In the genomic region with DNA sequence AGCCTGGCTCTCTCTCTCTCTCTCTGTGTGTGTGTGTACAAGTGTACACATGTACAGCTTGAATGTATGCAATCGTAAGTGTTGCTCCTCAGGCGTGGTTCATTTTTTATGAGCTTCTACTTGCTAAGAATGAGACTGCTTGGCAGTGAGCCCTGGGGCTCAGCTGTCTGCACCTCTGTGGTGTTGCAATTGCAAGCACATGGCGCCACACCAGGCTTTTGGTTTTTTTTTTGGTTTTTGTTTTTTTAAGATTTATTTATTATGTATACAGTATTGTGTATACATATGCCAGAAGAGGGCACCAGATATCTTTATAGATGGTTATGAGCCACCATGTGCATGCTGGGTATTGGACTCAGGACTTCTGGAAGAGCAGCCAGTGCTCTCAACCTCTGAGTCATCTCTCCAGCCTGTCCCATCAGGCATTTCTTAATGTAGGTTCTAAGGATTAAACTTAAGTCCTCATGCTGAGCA, we compare ENCODE assay signal across 9 mouse cellular contexts. TPM values are rescaled to one million over a fixed set of nuclear protein-coding genes. Genes with fewer than 3 reads are reported as not detected.
DNase-seq lines count a peak whose midpoint lies in the region; ATAC-seq and TF ChIP-seq lines count a peak whose summit lies in the region.
"Had no signal": no experiment of that assay in that cellular context is flagged by ENCODE, and none has a peak within 500 bp of the region (broad histone marks: within the 10 kb centered on the region; RNA-seq: fewer than 3 reads in every experiment).

No protein-coding gene starts in this region.

- no peak overlapping the region for H3K27ac ChIP-seq in kidney, embryonic 14.5 days (ENCODE audit: low read depth, low read length)

- no peak overlapping the region for H3K4me3 ChIP-seq in kidney, embryonic 14.5 days (ENCODE audit: low read length)

- ATAC-seq in kidney, embryonic 14.5 days (ENCODE audit: low FRiP score, low TSS enrichment) = no peak
- ATAC-seq in Patski = peak; percentile 87

- DNase-seq in kidney, postnatal 4 days = peak; percentile 36 to 46
- peak; percentile 64 for DNase-seq in Patski (ENCODE audit: low read depth, low spot score)
- DNase-seq in heart, adult 8-10 months (ENCODE audit: low spot score) = peak; percentile 41
- DNase-seq in lung, postnatal 4 days = peak; percentile 36 to 70
- DNase-seq in cerebellum, adult 8-10 months = no peak
- no peak for DNase-seq in spleen, postnatal 14 days (ENCODE audit: low spot score in 2 of 2)
- DNase-seq in thymus, postnatal 14 days = no peak

- no peaks in the 10 kb centered on the region for H3K4me1 ChIP-seq in kidney, embryonic 14.5 days (ENCODE audit: control insufficient read depth, insufficient read depth, low read length)

- POLR2A ChIA-PET in Patski (lab: Charles Lee) = interaction anchor here (0.5 kb wide), 1 partner anchor 134 kb away, joined by 3 read pairs; no protein-coding TSS in a partner anchor

- no peaks in the 10 kb centered on the region for H3K27me3 ChIP-seq in kidney, embryonic 14.5 days (ENCODE audit: control insufficient read depth, insufficient read depth, low read length)
- no peaks in the 10 kb centered on the region for H3K27me3 ChIP-seq in Patski

- H3K9me3 ChIP-seq in kidney, embryonic 14.5 days (ENCODE audit: control insufficient read depth, low read length) = no peaks in the 10 kb centered on the region

- peak; percentile 59 for TF ChIP-seq CTCF in Patski (IDR thresholded peaks at IDR 0.05)

- H3K9ac ChIP-seq in kidney, embryonic 14.5 days (ENCODE audit: low read depth, low read length) = no peak overlapping the region

- in situ Hi-C loops in Patski (cut with MboI; ENCODE audit: low pct_unique_long_range_greater_than_20kb) = loop anchor here (10.0 kb wide), 1 partner anchor 250 kb away; a partner anchor contains a TSS

- H3K36me3 ChIP-seq in kidney, embryonic 14.5 days (ENCODE audit: control insufficient read depth, insufficient read depth, low read length) = no peaks in the 10 kb centered on the region

- WGBS in kidney, embryonic 14.5 days = 72% methylated on average over 3 of the region's 3 CpGs

- no peak overlapping the region for H3K4me2 ChIP-seq in kidney, embryonic 14.5 days (replicated peaks; ENCODE audit: low read depth, low read length)

- CTCF ChIA-PET in Patski (lab: Charles Lee) = interaction anchor here (1.0 to 1.7 kb wide), 7 partner anchors 10 to 245 kb away, joined by 3 to 7 read pairs (median 4); no protein-coding TSS in a partner anchor

RNA-seq across cellular contexts. Expression of a gene that starts 5.7 kb away (rescaled TPM):
- polyA plus RNA-seq in kidney, embryonic 14.5 days (2014; fragmentation: Nextera tagmentation; extraction: Ambion mirVana) = 0.71 and 1.8 TPM in 2 replicates
- 1.9 TPM for polyA plus RNA-seq in Patski (2021)
- total RNA-seq in heart, adult 8-10 months (2022) = 10 to 100 TPM; 14.6 to 19.4 (median 16.1) TPM

RNA-seq across cellular contexts. Expression of a gene that starts 23.7 kb away (rescaled TPM):
- polyA plus RNA-seq in kidney, embryonic 14.5 days (2014; fragmentation: Nextera tagmentation; extraction: Ambion mirVana) = 3.1 and 4.6 TPM in 2 replicates
- polyA plus RNA-seq in Patski (2021) = 7.8 TPM
- 10 to 100 TPM; 22.1 to 40.8 (median 32.5) TPM for total RNA-seq in heart, adult 8-10 months (2022)

RNA-seq across cellular contexts. Expression of a gene that starts 24.3 kb away (rescaled TPM):
- polyA plus RNA-seq in kidney, embryonic 14.5 days (2014; fragmentation: Nextera tagmentation; extraction: Ambion mirVana) = 11.5 and 18.1 TPM in 2 replicates
- polyA plus RNA-seq in Patski (2021) = 23.2 TPM
- 10 to 100 TPM in 2 of 4 experiments, 1 to 10 TPM in 2; 9.7 to 12.6 (median 10.4) TPM for total RNA-seq in heart, adult 8-10 months (2022)

RNA-seq across cellular contexts. Expression of a gene that starts 40.2 kb away (rescaled TPM):
- not detected in 2 replicates for polyA plus RNA-seq in kidney, embryonic 14.5 days (2014; fragmentation: Nextera tagmentation; extraction: Ambion mirVana)
- polyA plus RNA-seq in Patski (2021) = not detected
- not detected for total RNA-seq in heart, adult 8-10 months (2022)
- total RNA-seq: gastrocnemius, adult 8-10 months had no signal

Comparison
In these comparisons a context has a peak if more than half of its experiments do, and no peak if none do; other contexts are left out.
1. DNase-seq: peak in kidney, postnatal 4 days (2 of 2), Patski (single experiment), heart, adult 8-10 months (single experiment) and lung, postnatal 4 days (2 of 2); none in cerebellum, adult 8-10 months (single experiment), spleen, postnatal 14 days (0 of 2) and thymus, postnatal 14 days (single experiment).